Mouse (Mus musculus): ENCODE results near the gene Zfp523. TPM values are rescaled to one million over a fixed set of nuclear protein-coding genes. Genes with fewer than 3 reads are reported as not detected.

The Zfp523 gene
- polyA plus RNA-seq, 1 experiment from 2014 or later = 32.5 TPM

DNA sequence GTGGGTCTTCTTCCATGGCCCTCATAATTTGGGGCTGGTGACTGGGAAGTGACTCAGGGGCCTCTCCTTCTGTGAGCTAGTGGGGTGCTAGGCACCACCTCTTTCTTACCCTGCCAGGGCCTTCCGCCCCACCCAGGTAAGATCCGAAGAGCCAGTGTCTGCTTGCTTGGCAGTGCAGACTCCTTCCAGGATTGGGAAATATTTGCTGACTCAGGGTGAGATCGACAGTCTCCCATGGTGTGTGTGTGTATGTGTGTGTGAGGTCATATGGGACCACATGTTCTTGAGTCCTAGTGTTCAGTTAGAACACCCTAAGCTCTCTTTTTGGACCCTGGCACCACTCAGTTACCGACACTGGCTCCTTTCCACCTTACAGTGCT lies 59.7 kb downstream of the Zfp523 start:
- H3K9me3 ChIP-seq (ENCODE audit: control insufficient read depth, low read length) = no peaks in the 10 kb centered on the region
- WGBS = 90% methylated on average over 4 of the region's 4 CpGs
- no peak for ATAC-seq (ENCODE audit: insufficient read depth, low FRiP score, low TSS enrichment)
- no peaks in the 10 kb centered on the region for H3K4me1 ChIP-seq (ENCODE audit: control insufficient read depth, insufficient read depth, low read length)
- no peak overlapping the region for H3K27ac ChIP-seq (ENCODE audit: low read depth, low read length)
- H3K36me3 ChIP-seq (ENCODE audit: control insufficient read depth, insufficient read depth, low read length) = peaks cover under 1% of the 10 kb centered on the region; the same call in 1 of the 2 replicates
- no peak overlapping the region for H3K4me2 ChIP-seq (ENCODE audit: low read depth)
- H3K9ac ChIP-seq (ENCODE audit: low read length) = no peak overlapping the region
- H3K4me3 ChIP-seq (ENCODE audit: low read depth, low read length) = no peak overlapping the region
- DNase-seq (ENCODE audit: low spot score) = no peak
- no peaks in the 10 kb centered on the region for H3K27me3 ChIP-seq (ENCODE audit: control insufficient read depth, insufficient read depth, low read length)

DNA sequence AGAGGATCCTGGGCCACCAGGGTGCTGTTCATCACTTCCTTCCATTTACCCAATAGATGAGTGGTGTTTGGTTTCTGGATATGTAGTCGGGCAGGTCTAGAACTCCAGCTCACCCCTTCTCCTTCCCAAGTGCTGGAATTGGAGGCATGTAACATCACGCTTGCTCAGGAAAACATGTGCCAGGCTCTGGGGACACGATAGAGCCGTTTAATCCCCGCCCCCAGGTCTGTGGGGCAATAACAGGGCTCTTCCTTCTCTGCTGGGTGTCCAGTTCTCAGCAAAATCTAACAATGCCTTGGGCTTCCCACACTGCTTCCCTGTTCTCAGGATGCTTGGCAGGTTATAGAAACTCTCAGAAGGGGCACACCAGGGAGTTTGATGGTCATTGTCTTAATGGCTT lies 60.4 kb downstream of the Zfp523 start:
- H3K9me3 ChIP-seq (ENCODE audit: control insufficient read depth, low read length) = no peaks in the 10 kb centered on the region
- peaks cover 3% of the 10 kb centered on the region; the same call in 1 of the 2 replicates for H3K36me3 ChIP-seq (ENCODE audit: control insufficient read depth, insufficient read depth, low read length)
- H3K4me1 ChIP-seq (ENCODE audit: control insufficient read depth, insufficient read depth, low read length) = no peaks in the 10 kb centered on the region
- no peak overlapping the region for H3K9ac ChIP-seq (ENCODE audit: low read length)
- no peak overlapping the region for H3K27ac ChIP-seq (ENCODE audit: low read depth, low read length)
- ATAC-seq (ENCODE audit: insufficient read depth, low FRiP score, low TSS enrichment) (no peak), DNase-seq (ENCODE audit: low spot score) (no peak)
- no peaks in the 10 kb centered on the region for H3K27me3 ChIP-seq (ENCODE audit: control insufficient read depth, insufficient read depth, low read length)
- H3K4me2 ChIP-seq (ENCODE audit: low read depth) = no peak overlapping the region
- no peak overlapping the region for H3K4me3 ChIP-seq (ENCODE audit: low read depth, low read length)
- 52% methylated on average over 5 of the region's 5 CpGs for WGBS

DNA sequence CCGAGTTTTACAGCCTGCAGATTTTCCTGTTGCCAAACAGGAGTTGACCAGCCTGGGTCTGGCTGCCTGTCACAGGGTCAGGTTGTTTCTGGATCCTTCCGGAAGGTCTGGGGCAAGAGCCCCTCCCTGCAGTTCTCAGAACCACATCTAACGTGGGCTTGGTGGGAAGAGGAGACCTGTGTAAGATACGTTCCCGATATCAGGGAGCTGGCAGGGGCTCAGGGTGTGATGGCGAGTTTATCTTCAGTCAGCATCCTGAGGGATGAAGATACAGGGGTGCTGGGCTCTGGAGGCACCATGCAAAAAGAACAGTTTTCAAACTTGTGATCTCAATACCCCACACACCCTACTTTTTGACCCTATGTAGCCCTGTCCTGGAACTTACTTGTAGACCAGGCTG lies 60.9 kb downstream of the Zfp523 start:
- H3K4me1 ChIP-seq (ENCODE audit: control insufficient read depth, insufficient read depth, low read length) = no peaks in the 10 kb centered on the region
- H3K9ac ChIP-seq (ENCODE audit: low read length) = no peak overlapping the region
- H3K27ac ChIP-seq (ENCODE audit: low read depth, low read length) = no peak overlapping the region
- H3K27me3 ChIP-seq (ENCODE audit: control insufficient read depth, insufficient read depth, low read length) = no peaks in the 10 kb centered on the region
- DNase-seq (ENCODE audit: low spot score) (no peak), ATAC-seq (ENCODE audit: insufficient read depth, low FRiP score, low TSS enrichment) (no peak)
- no peak overlapping the region for H3K4me3 ChIP-seq (ENCODE audit: low read depth, low read length)
- H3K9me3 ChIP-seq (ENCODE audit: control insufficient read depth, low read length) = no peaks in the 10 kb centered on the region
- H3K4me2 ChIP-seq (ENCODE audit: low read depth) = no peak overlapping the region
- WGBS = 70% methylated on average over 6 of the region's 6 CpGs
- H3K36me3 ChIP-seq (ENCODE audit: control insufficient read depth, insufficient read depth, low read length) = peaks cover 3% of the 10 kb centered on the region; the same call in 1 of the 2 replicates

DNA sequence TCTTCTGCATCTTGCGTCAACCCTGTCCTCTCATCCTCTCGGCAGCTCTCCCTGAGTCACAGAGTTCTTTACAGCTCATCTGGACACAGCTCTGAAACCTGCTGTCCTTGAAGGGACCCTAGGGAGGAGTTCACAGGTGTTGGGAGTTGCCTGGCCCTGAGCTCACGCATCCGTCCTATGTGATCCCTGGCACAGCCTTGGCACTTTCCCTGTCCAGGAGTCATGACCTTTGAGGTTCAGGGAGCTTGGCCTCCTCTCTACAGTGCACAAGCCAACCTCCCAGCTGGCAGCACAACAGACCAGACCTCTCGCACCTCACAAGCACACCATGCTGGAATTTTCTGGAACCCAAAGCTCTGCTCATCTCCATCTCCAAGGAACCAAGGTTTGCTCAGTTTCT lies 63.9 kb downstream of the Zfp523 start:
- Histone ChIP-seq H3K4me1 (ENCODE audit: control insufficient read depth, insufficient read depth, low read length) (no peaks in the 10 kb centered on the region; the same call in 1 of the 2 replicates), H3K9me3 (ENCODE audit: control insufficient read depth, low read length) (no peaks in the 10 kb centered on the region), H3K4me2 (ENCODE audit: low read depth) (no peak overlapping the region), H3K36me3 (ENCODE audit: control insufficient read depth, insufficient read depth, low read length) (peaks cover 3% of the 10 kb centered on the region; the same call in 1 of the 2 replicates), H3K27me3 (ENCODE audit: control insufficient read depth, insufficient read depth, low read length) (no peaks in the 10 kb centered on the region), H3K9ac (ENCODE audit: low read length) (no peak overlapping the region), H3K27ac (ENCODE audit: low read depth, low read length) (no peak overlapping the region), H3K4me3 (ENCODE audit: low read depth, low read length) (no peak overlapping the region)
- DNase-seq (ENCODE audit: low spot score) (no peak), ATAC-seq (ENCODE audit: insufficient read depth, low FRiP score, low TSS enrichment) (no peak)
- 90% methylated on average over 5 of the region's 5 CpGs for WGBS

DNA sequence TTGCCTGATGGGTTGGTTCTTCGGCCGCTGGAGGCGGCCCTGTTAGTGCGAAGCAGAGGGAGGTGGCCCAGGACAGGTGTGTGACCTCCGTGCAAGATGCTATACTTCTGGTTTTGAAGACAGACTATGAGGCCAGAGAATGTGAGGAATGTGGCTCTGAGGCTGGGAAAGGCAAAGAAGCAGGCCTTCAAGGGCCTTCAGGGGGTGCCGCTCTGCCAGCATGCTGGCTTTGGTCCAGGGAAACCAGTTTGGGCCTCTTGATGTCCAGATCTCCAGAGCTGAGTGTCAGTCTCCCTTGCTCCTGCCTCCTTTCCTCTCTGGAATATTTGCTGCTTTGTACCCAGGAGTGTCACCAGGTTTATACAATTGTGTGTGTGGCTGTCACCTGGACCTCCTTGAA lies 65.4 kb downstream of the Zfp523 start:
- Histone ChIP-seq H3K4me1 (ENCODE audit: control insufficient read depth, insufficient read depth, low read length) (no peaks in the 10 kb centered on the region; the same call in 1 of the 2 replicates), H3K27me3 (ENCODE audit: control insufficient read depth, insufficient read depth, low read length) (no peaks in the 10 kb centered on the region), H3K4me3 (ENCODE audit: low read depth, low read length) (no peak overlapping the region), H3K9ac (ENCODE audit: low read length) (no peak overlapping the region), H3K9me3 (ENCODE audit: control insufficient read depth, low read length) (no peaks in the 10 kb centered on the region), H3K36me3 (ENCODE audit: control insufficient read depth, insufficient read depth, low read length) (peaks cover 3% of the 10 kb centered on the region; the same call in 1 of the 2 replicates), H3K27ac (ENCODE audit: low read depth, low read length) (no peak overlapping the region), H3K4me2 (ENCODE audit: low read depth) (no peak overlapping the region)
- DNase-seq (ENCODE audit: low spot score) = no peak
- ATAC-seq (ENCODE audit: insufficient read depth, low FRiP score, low TSS enrichment) = no peak
- WGBS = 89% methylated on average over 6 of the region's 6 CpGs

DNA sequence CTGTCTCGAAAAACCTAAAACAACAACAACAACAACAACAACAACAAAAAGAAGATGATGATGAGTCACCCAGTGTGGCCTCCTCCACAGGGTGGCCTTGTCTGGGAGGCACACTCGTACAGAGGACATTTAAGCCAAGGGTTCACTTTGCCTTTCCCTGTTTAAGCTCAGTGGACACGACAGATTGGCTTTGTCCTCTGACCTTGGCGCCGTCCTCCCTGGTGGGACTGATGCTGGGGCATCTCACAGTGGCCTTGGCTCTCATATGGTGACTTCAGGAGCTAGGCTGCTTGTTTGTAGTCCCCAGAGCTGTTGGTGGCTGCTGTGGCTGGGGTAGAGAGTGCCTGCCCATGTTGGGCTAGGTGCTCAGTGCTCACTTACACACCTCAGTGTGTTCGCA lies 67.3 kb downstream of the Zfp523 start:
- no peaks in the 10 kb centered on the region for H3K27me3 ChIP-seq (ENCODE audit: control insufficient read depth, insufficient read depth, low read length)
- H3K4me3 ChIP-seq (ENCODE audit: low read depth, low read length) = no peak overlapping the region
- no peak for DNase-seq (ENCODE audit: low spot score)
- no peak overlapping the region for H3K27ac ChIP-seq (ENCODE audit: low read depth, low read length)
- no peak for ATAC-seq (ENCODE audit: insufficient read depth, low FRiP score, low TSS enrichment)
- H3K4me2 ChIP-seq (ENCODE audit: low read depth) = no peak overlapping the region
- H3K9me3 ChIP-seq (ENCODE audit: control insufficient read depth, low read length) = no peaks in the 10 kb centered on the region
- H3K4me1 ChIP-seq (ENCODE audit: control insufficient read depth, insufficient read depth, low read length) = peaks cover 5% of the 10 kb centered on the region; the same call in 1 of the 2 replicates
- peaks cover 3% of the 10 kb centered on the region; the same call in 1 of the 2 replicates for H3K36me3 ChIP-seq (ENCODE audit: control insufficient read depth, insufficient read depth, low read length)
- no peak overlapping the region for H3K9ac ChIP-seq (ENCODE audit: low read length)
- WGBS = 79% methylated on average over 6 of the region's 6 CpGs

DNA sequence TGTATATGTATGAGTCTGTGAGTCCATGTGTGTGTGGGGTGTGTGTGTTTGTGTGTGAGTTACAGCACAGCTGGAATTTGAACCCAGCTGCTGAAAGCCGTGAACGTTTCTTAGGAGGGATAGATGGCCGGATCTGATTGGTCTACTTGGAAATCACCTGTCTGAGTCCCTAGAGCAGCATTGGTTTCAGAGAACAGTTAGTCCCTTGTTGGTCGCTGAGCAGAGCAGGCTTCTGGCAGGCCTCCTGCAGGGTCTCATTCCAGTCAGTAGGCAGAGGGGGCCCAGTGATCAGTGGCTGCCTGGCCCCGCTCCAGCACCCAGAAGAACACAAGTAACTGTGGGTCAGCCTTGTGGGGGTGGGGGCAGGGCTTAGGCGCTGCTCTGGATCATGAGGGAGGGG lies 67.8 kb downstream of the Zfp523 start:
- peaks cover 5% of the 10 kb centered on the region; the same call in 1 of the 2 replicates for H3K4me1 ChIP-seq (ENCODE audit: control insufficient read depth, insufficient read depth, low read length)
- no peak overlapping the region for H3K4me3 ChIP-seq (ENCODE audit: low read depth, low read length)
- H3K36me3 ChIP-seq (ENCODE audit: control insufficient read depth, insufficient read depth, low read length) = peaks cover 3% of the 10 kb centered on the region; the same call in 1 of the 2 replicates
- no peak overlapping the region for H3K9ac ChIP-seq (ENCODE audit: low read length)
- peak; percentile 42 for DNase-seq (ENCODE audit: low spot score)
- no peak overlapping the region for H3K27ac ChIP-seq (ENCODE audit: low read depth, low read length)
- 55% methylated on average over 6 of the region's 6 CpGs for WGBS
- H3K4me2 ChIP-seq (ENCODE audit: low read depth) = no peak overlapping the region
- no peaks in the 10 kb centered on the region for H3K27me3 ChIP-seq (ENCODE audit: control insufficient read depth, insufficient read depth, low read length)
- ATAC-seq (ENCODE audit: insufficient read depth, low FRiP score, low TSS enrichment) = no peak
- no peaks in the 10 kb centered on the region for H3K9me3 ChIP-seq (ENCODE audit: control insufficient read depth, low read length)

DNA sequence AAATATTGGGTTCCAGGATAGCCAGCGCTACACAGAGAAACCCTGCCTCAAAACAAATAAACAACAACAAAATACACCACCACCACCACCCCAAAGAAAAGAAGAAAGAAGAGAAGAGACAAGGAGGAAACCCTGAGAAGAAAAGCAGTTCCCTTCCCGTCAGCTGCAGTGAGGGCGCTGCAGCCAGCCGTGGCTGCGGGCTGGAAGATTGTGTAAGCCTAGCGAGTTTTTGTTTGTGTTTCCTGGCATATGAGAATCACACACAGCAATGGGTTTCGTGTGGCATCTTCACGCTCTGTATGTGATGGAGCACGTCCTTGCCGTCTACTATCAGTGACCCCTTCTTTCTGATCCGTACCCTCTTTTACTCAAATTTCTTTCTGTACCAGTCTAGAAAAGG lies 69.7 kb downstream of the Zfp523 start:
- Histone ChIP-seq H3K27me3 (ENCODE audit: control insufficient read depth, insufficient read depth, low read length) (no peaks in the 10 kb centered on the region), H3K4me2 (ENCODE audit: low read depth) (no peak overlapping the region), H3K36me3 (ENCODE audit: control insufficient read depth, insufficient read depth, low read length) (peaks cover 2% of the 10 kb centered on the region; the same call in 1 of the 2 replicates), H3K27ac (ENCODE audit: low read depth, low read length) (no peak overlapping the region), H3K9me3 (ENCODE audit: control insufficient read depth, low read length) (no peaks in the 10 kb centered on the region), H3K4me3 (ENCODE audit: low read depth, low read length) (no peak overlapping the region), H3K4me1 (ENCODE audit: control insufficient read depth, insufficient read depth, low read length) (peaks cover 5% of the 10 kb centered on the region; the same call in 1 of the 2 replicates), H3K9ac (ENCODE audit: low read length) (no peak overlapping the region)
- DNase-seq (ENCODE audit: low spot score) (no peak), ATAC-seq (ENCODE audit: insufficient read depth, low FRiP score, low TSS enrichment) (no peak)
- 79% methylated on average over 11 of the region's 11 CpGs for WGBS

DNA sequence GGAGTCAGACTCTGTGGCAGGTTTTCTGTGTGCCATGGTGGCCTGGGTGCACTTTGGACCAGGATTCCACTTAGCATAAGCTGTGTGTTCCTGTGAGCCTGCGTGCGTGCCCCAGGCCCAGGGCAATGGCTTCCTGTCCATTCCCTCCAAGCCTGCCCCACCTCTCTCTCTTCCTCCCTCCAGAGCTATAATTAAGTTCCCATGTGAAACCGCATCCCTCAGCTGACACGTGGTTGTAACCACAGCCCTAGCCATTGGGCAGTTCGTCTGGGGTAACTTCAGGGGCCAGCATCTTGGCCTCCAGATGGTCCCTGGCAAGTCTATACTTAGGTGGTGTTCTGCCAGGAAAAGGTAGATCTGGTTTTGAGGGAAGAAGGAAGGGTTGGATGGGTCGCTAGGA lies 70.7 kb downstream of the Zfp523 start:
- WGBS = 50% methylated on average over 6 of the region's 6 CpGs
- Histone ChIP-seq H3K9ac (ENCODE audit: low read length) (no peak overlapping the region), H3K9me3 (ENCODE audit: control insufficient read depth, low read length) (no peaks in the 10 kb centered on the region), H3K27ac (ENCODE audit: low read depth, low read length) (no peak overlapping the region), H3K4me3 (ENCODE audit: low read depth, low read length) (no peak overlapping the region), H3K4me2 (ENCODE audit: low read depth) (no peak overlapping the region), H3K4me1 (ENCODE audit: control insufficient read depth, insufficient read depth, low read length) (peaks cover 5% of the 10 kb centered on the region; the same call in 1 of the 2 replicates), H3K36me3 (ENCODE audit: control insufficient read depth, insufficient read depth, low read length) (no peaks in the 10 kb centered on the region; the same call in 1 of the 2 replicates), H3K27me3 (ENCODE audit: control insufficient read depth, insufficient read depth, low read length) (no peaks in the 10 kb centered on the region)
- ATAC-seq (ENCODE audit: insufficient read depth, low FRiP score, low TSS enrichment) = no peak
- no peak for DNase-seq (ENCODE audit: low spot score)

All from neural tube, embryonic 11.5 days (tissue).